Mouse (Mus musculus) liver, postnatal 0 days (tissue): ENCODE measurements around the gene Gse1.

Experiments
- CTCF ChIP-seq: sonication (generic); IDR thresholded peaks from 2 replicates; pipeline ENCODE4 v1.5.1; 2016; ENCODE audit warnings: antibody characterized with exemption, low read depth
- EP300 ChIP-seq: IDR thresholded peaks from 2 replicates; pipeline ENCODE4 v1.6.1; 2016; ENCODE audit warnings: antibody characterized with exemption, low read depth, mild to moderate bottlenecking

DNA sequence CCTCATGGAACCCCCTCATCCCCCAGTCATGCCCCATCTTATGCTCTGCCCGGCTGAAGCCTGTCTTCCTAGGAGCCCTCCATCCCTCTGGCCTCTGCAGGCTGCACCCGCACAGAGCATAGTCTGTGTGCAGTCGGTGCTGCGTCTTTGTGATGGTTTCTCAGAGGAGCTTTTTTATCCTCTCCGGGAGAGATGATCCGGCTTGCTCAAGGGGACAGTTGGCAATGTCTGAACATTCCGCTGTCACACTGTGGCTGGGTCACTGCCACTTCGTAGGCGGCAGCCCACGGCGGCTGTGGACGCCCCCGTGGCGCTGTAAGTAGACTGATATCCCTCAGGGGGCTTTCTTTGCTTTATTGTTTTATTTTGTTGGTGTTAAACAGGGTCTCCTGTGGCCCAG, 182.8 kb downstream of the Gse1 start:
- TF ChIP-seq CTCF (no peak), EP300 (no peak)
